Mouse (Mus musculus) forebrain, embryonic 16.5 days (tissue): ENCODE results near the gene Masp2. TPM values are rescaled to one million over a fixed set of nuclear protein-coding genes. Genes with fewer than 3 reads are reported as not detected.

Experiments
- ATAC-seq: fragments of 200-750 bp; cut with Nextera tagmentation; 2 replicates; pipeline ENCODE4 v1.8.0; 2017; ENCODE audit warnings: mild to moderate bottlenecking, moderate library complexity
- H3K27ac ChIP-seq: fragments of 300-500 bp; sonication (generic); 2 replicates; pipeline ENCODE4 v1.5.1; 2014; ENCODE audit warnings: low read length, control low read depth
- H3K27me3 ChIP-seq: fragments of 300-500 bp; sonication (generic); replicated peaks from 2 replicates; pipeline ENCODE4 v1.6.1; 2014; ENCODE audit warnings: low read length; ENCODE audit not compliant: control insufficient read depth, insufficient read depth
- H3K36me3 ChIP-seq: fragments of 300-500 bp; sonication (generic); 2 replicates; pipeline ENCODE4 v1.6.1; 2014; ENCODE audit not compliant: control insufficient read depth, insufficient read depth
- H3K4me1 ChIP-seq: fragments of 300-500 bp; sonication (generic); replicated peaks from 2 replicates; pipeline ENCODE4 v1.6.1; 2014; ENCODE audit warnings: low read length; ENCODE audit not compliant: control insufficient read depth, insufficient read depth
- H3K4me2 ChIP-seq: fragments of 300-500 bp; sonication (generic); 2 replicates; pipeline ENCODE4 v1.6.1; 2014; ENCODE audit warnings: mild to moderate bottlenecking, low read length, control low read depth
- H3K4me3 ChIP-seq: fragments of 300-500 bp; sonication (generic); replicated peaks from 2 replicates; pipeline ENCODE4 v1.5.1; 2014; ENCODE audit warnings: mild to moderate bottlenecking, low read length, control low read depth
- H3K9ac ChIP-seq: fragments of 300-500 bp; sonication (generic); replicated peaks from 2 replicates; pipeline ENCODE4 v1.6.1; 2014; ENCODE audit warnings: low read depth, low read length, control low read depth
- H3K9me3 ChIP-seq: fragments of 300-500 bp; sonication (generic); 2 replicates; pipeline ENCODE4 v1.6.1; 2016; ENCODE audit warnings: low read length; ENCODE audit not compliant: control insufficient read depth
- WGBS: fragments of 180-500 bp; shearing (Covaris S2); extraction: QIAGEN DNeasy Blood & Tissue Kit; methylation state at CpG from one replicate; pipeline ENCODE4 v1.1.7; 2014; 5-methylcytosine and 5-hydroxymethylcytosine counted together
- polyA plus RNA-seq: library from polyadenylated mRNA; unstranded; fragments of >200 nt; fragmentation: Nextera tagmentation; extraction: Ambion mirVana; gene quantifications from 2 replicates; pipeline ENCODE4 v1.2.1, GENCODE M21; 2015

Gene Masp2
- polyA plus RNA-seq, 1 experiment from 2014 or later, result 1.0 TPM

- 92% methylated on average over 13 of the region's 13 CpGs for WGBS
- Histone ChIP-seq H3K9me3 (no peaks in the 10 kb centered on the region), H3K27ac (no peak overlapping the region), H3K36me3 (no peaks in the 10 kb centered on the region), H3K4me2 (no peak overlapping the region), H3K4me3 (no peak overlapping the region), H3K27me3 (no peaks in the 10 kb centered on the region), H3K4me1 (peaks cover 2% of the 10 kb centered on the region; the same call in 1 of the 2 replicates), H3K9ac (no peak overlapping the region)
- no peak for ATAC-seq
These were observed 55.4 kb downstream of the Masp2 start for GRCm38 (mm10) chr4:148657776-148658175.

- Histone ChIP-seq H3K4me1 (peaks cover 2% of the 10 kb centered on the region; the same call in 1 of the 2 replicates), H3K27me3 (no peaks in the 10 kb centered on the region), H3K36me3 (no peaks in the 10 kb centered on the region), H3K9ac (no peak overlapping the region), H3K27ac (no peak overlapping the region), H3K9me3 (no peaks in the 10 kb centered on the region), H3K4me2 (no peak overlapping the region), H3K4me3 (no peak overlapping the region)
- WGBS, result 73% methylated on average over 3 of the region's 3 CpGs
- no peak for ATAC-seq
These were observed 57.8 kb downstream of the Masp2 start for GRCm38 (mm10) chr4:148660174-148660573.

GRCm38 (mm10) chr4:148662168-148662965 lies 60.0 kb downstream of the Masp2 start:
- H3K27ac ChIP-seq, result no peak overlapping the region
- H3K27me3 ChIP-seq, result no peaks in the 10 kb centered on the region
- WGBS, result 40% methylated on average over 21 of the region's 21 CpGs
- H3K4me2 ChIP-seq, result peak overlapping the region; percentile 30
- H3K4me3 ChIP-seq, result no peak overlapping the region
- peaks cover 2% of the 10 kb centered on the region; the same call in 1 of the 2 replicates for H3K4me1 ChIP-seq
- no peaks in the 10 kb centered on the region for H3K36me3 ChIP-seq
- ATAC-seq, result 0 out of 2 replicates have a peak, but pooled peaks have one; percentile 18
- no peak overlapping the region for H3K9ac ChIP-seq
- H3K9me3 ChIP-seq, result no peaks in the 10 kb centered on the region

- peaks cover 2% of the 10 kb centered on the region; the same call in 1 of the 2 replicates for H3K4me1 ChIP-seq
- no peaks in the 10 kb centered on the region for H3K27me3 ChIP-seq
- no peaks in the 10 kb centered on the region for H3K9me3 ChIP-seq
- no peak overlapping the region for H3K4me2 ChIP-seq
- no peaks in the 10 kb centered on the region for H3K36me3 ChIP-seq
- WGBS, result 78% methylated on average over 7 of the region's 7 CpGs
- ATAC-seq, result no peak
- no peak overlapping the region for H3K27ac ChIP-seq
- H3K4me3 ChIP-seq, result no peak overlapping the region
- no peak overlapping the region for H3K9ac ChIP-seq
These were observed 61.0 kb downstream of the Masp2 start for GRCm38 (mm10) chr4:148663326-148663725.

- Histone ChIP-seq H3K27ac (no peak overlapping the region), H3K4me2 (no peak overlapping the region), H3K9ac (no peak overlapping the region), H3K36me3 (no peaks in the 10 kb centered on the region), H3K9me3 (no peaks in the 10 kb centered on the region), H3K4me1 (peaks cover 2% of the 10 kb centered on the region; the same call in 1 of the 2 replicates), H3K4me3 (no peak overlapping the region), H3K27me3 (no peaks in the 10 kb centered on the region)
- ATAC-seq, result no peak
- 58% methylated on average over 6 of the region's 6 CpGs for WGBS
These were observed 61.7 kb downstream of the Masp2 start for GRCm38 (mm10) chr4:148664021-148664420.

Other genes starting within 250 kb of the Masp2 start
- 19.4 and 20.4 TPM in 2 replicates for gene Ubiad1, start 157.8 kb upstream of the Masp2 start, polyA plus RNA-seq
- 23.1 and 24.2 TPM in 2 replicates for gene Mtor, start 153.9 kb upstream of the Masp2 start, polyA plus RNA-seq
- 0.29 and 0.32 TPM in 2 replicates for gene Angptl7, start 102.1 kb upstream of the Masp2 start, polyA plus RNA-seq
- gene Exosc10, start 44.1 kb upstream of the Masp2 start, polyA plus RNA-seq, result 105 and 107 TPM in 2 replicates
- 187 and 190 TPM in 2 replicates for gene Srm, start 11.1 kb upstream of the Masp2 start, polyA plus RNA-seq
- gene Tardbp, start 24.5 kb downstream of the Masp2 start, polyA plus RNA-seq, result 277 and 319 TPM in 2 replicates
- gene Gm572, start 40.8 kb downstream of the Masp2 start, polyA plus RNA-seq, result not detected in 2 replicates
- gene Casz1, start 201.9 kb downstream of the Masp2 start, polyA plus RNA-seq, result 0.98 and 1.0 TPM in 2 replicates